Mouse (Mus musculus) thymus, adult 2 months (tissue): ENCODE data around the gene Myl9.

Experiments
- CTCF ChIP-seq: fragments of 200-500 bp; IDR thresholded peaks from 2 replicates; pipeline ENCODE4 v1.5.1; 2012; ENCODE audit warnings: mild to moderate bottlenecking, control low read depth, low read length, moderate library complexity, borderline replicate concordance; ENCODE audit not compliant: control insufficient read depth, poor library complexity, insufficient read depth; ENCODE audit errors: extremely low read depth
- POLR2A ChIP-seq: fragments of 200-500 bp; IDR thresholded peaks from 2 replicates; pipeline ENCODE4 v1.6.1; 2012; ENCODE audit warnings: mild to moderate bottlenecking, low read length, control low read depth, moderate library complexity; ENCODE audit not compliant: control insufficient read depth, poor library complexity, insufficient read depth; ENCODE audit errors: extremely low read depth

GRCm38 (mm10) chr2:156731592-156731991 is 43.6 kb upstream of the Myl9 start:
- TF ChIP-seq CTCF (no peak), POLR2A (no peak)
